8 mouse cellular contexts compared by ENCODE assay signal in the genomic region with DNA sequence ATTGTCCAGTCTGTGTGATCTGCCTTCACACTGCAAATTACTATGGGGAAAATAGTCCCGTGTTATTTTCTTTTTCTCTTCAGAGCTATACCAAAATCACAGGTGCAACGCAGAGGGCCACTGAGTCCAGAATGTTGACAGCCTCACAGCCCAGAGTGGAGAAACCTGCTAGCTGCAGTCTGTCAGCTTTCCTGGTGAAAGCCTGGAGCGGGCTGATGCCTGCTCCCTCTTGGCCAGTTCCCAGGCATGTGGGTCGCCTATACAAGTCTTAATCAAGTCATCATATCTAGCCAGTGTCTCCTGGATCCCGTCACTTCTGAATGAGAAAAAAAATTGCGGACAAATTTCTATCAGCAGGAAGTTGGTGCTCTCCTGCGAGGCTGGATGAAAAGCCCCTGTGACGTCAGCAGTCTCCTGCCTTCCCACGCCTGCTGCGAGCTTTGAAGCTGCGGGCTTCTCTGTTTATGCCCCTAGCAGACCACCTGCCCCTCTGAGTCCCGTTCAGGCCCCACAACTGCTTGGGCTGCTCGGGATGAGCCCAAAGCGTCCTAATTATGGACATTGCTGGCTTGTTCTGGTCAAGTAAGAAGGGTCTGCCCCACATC.
A peak's percentile ranks its signal among the peaks of the same experiment; 100 is the strongest.
DNase-seq lines count a peak whose midpoint lies in the region; ATAC-seq and TF ChIP-seq lines count a peak whose summit lies in the region.

No protein-coding gene starts in this region.

- 24% methylated on average over 14 of the region's 14 CpGs for WGBS in liver, embryonic 12.5 days (ENCODE audit: insufficient replicate concordance)
- 29% methylated on average over 14 of the region's 14 CpGs for WGBS in liver, postnatal 0 days (ENCODE audit: insufficient replicate concordance)
- WGBS in forebrain, embryonic 13.5 days = 1% methylated on average over 14 of the region's 14 CpGs
- 14% methylated on average over 14 of the region's 14 CpGs for WGBS in limb, embryonic 14.5 days
- WGBS in stomach, embryonic 16.5 days = 25% methylated on average over 14 of the region's 14 CpGs

- H3K27me3 ChIP-seq in liver, embryonic 12.5 days (replicated peaks) = 0 out of 2 replicates have a peak, but pooled peaks cover 3% of the 10 kb centered on the region
- no peaks in the 10 kb centered on the region for H3K27me3 ChIP-seq in liver, postnatal 0 days (ENCODE audit: insufficient read depth, low read length)
- H3K27me3 ChIP-seq in forebrain, embryonic 13.5 days = peaks cover 12% of the 10 kb centered on the region; the same call in 1 of the 2 replicates
- H3K27me3 ChIP-seq in limb, embryonic 14.5 days (ENCODE audit: control insufficient read depth, insufficient read depth, low read length) = no peaks in the 10 kb centered on the region
- H3K27me3 ChIP-seq in stomach, embryonic 16.5 days (ENCODE audit: control insufficient read depth, insufficient read depth, low read length) = no peaks in the 10 kb centered on the region

- TF ChIP-seq EP300 in liver, postnatal 0 days (IDR thresholded peaks at IDR 0.05; ENCODE audit: low read depth) = no peak

- no peaks in the 10 kb centered on the region for H3K9me3 ChIP-seq in liver, embryonic 12.5 days (replicated peaks)
- no peaks in the 10 kb centered on the region for H3K9me3 ChIP-seq in liver, postnatal 0 days (ENCODE audit: low read length)
- no peaks in the 10 kb centered on the region for H3K9me3 ChIP-seq in forebrain, embryonic 13.5 days (replicated peaks)
- no peaks in the 10 kb centered on the region for H3K9me3 ChIP-seq in limb, embryonic 14.5 days (ENCODE audit: control insufficient read depth, low read length)
- no peaks in the 10 kb centered on the region for H3K9me3 ChIP-seq in stomach, embryonic 16.5 days (replicated peaks; ENCODE audit: control insufficient read depth, low read length)

- ATAC-seq in liver, embryonic 12.5 days = no peak
- ATAC-seq in liver, postnatal 0 days = no peak
- peak; percentile 60 for ATAC-seq in forebrain, embryonic 13.5 days
- no peak for ATAC-seq in limb, embryonic 14.5 days (ENCODE audit: low FRiP score, low read depth)
- ATAC-seq in stomach, embryonic 16.5 days (ENCODE audit: insufficient read depth, low FRiP score) = no peak

- no peak for TF ChIP-seq POLR2A in limb, embryonic 14.5 days (IDR thresholded peaks at IDR 0.05; ENCODE audit: borderline replicate concordance, extremely low read depth, insufficient read depth, insufficient read length)

- 0 out of 2 replicates have a peak overlapping the region, but pooled peaks have one; percentile 18 for H3K4me2 ChIP-seq in liver, embryonic 12.5 days
- H3K4me2 ChIP-seq in liver, postnatal 0 days (ENCODE audit: low read depth, low read length) = no peak overlapping the region
- peak overlapping the region; percentile 63 for H3K4me2 ChIP-seq in forebrain, embryonic 13.5 days
- peak overlapping the region; percentile 39 for H3K4me2 ChIP-seq in limb, embryonic 14.5 days (replicated peaks; ENCODE audit: low read depth, low read length, severe bottlenecking)
- peak overlapping the region; percentile 28; the same call in 1 of the 2 replicates for H3K4me2 ChIP-seq in stomach, embryonic 16.5 days (ENCODE audit: low read depth, low read length)

- no peak overlapping the region for H3K27ac ChIP-seq in liver, embryonic 12.5 days
- H3K27ac ChIP-seq in liver, postnatal 0 days (ENCODE audit: low read depth) = no peak overlapping the region
- no peak overlapping the region for H3K27ac ChIP-seq in forebrain, embryonic 13.5 days
- no peak overlapping the region for H3K27ac ChIP-seq in limb, embryonic 14.5 days (replicated peaks; ENCODE audit: low read depth, low read length)
- no peak overlapping the region for H3K27ac ChIP-seq in stomach, embryonic 16.5 days (ENCODE audit: low read length)

- no peak overlapping the region for H3K9ac ChIP-seq in liver, embryonic 12.5 days
- H3K9ac ChIP-seq in liver, postnatal 0 days (replicated peaks) = no peak overlapping the region
- peak overlapping the region; percentile 50; the same call in 1 of the 2 replicates for H3K9ac ChIP-seq in forebrain, embryonic 13.5 days
- no peak overlapping the region for H3K9ac ChIP-seq in limb, embryonic 14.5 days (ENCODE audit: low read depth, low read length, severe bottlenecking)
- H3K9ac ChIP-seq in stomach, embryonic 16.5 days (ENCODE audit: low read length) = no peak overlapping the region

- H3K4me3 ChIP-seq in liver, embryonic 12.5 days = no peak overlapping the region
- no peak overlapping the region for H3K4me3 ChIP-seq in liver, postnatal 0 days (ENCODE audit: low read depth, low read length)
- peak overlapping the region; percentile 28 for H3K4me3 ChIP-seq in forebrain, embryonic 13.5 days
- no peak overlapping the region for H3K4me3 ChIP-seq in limb, embryonic 14.5 days (replicated peaks; ENCODE audit: low read length)
- H3K4me3 ChIP-seq in stomach, embryonic 16.5 days (replicated peaks; ENCODE audit: low read length) = no peak overlapping the region

- DNase-seq in liver, postnatal 0 days = no peak
- DNase-seq in limb, embryonic 14.5 days (ENCODE audit: low spot score) = no peak
- DNase-seq in frontal cortex, postnatal 14 days (ENCODE audit: low spot score in 2 of 2) = no peak
- DNase-seq in adrenal gland, adult 18-20 months (ENCODE audit: low spot score in 2 of 2) = no peak
- no peak for DNase-seq in layer of hippocampus, adult 9-10 months (ENCODE audit: low spot score)

- no peak for TF ChIP-seq CTCF in liver, postnatal 0 days (IDR thresholded peaks at IDR 0.05; ENCODE audit: low read depth)

- H3K36me3 ChIP-seq in liver, embryonic 12.5 days = no peaks in the 10 kb centered on the region
- H3K36me3 ChIP-seq in liver, postnatal 0 days (replicated peaks; ENCODE audit: insufficient read depth, low read length) = no peaks in the 10 kb centered on the region
- no peaks in the 10 kb centered on the region for H3K36me3 ChIP-seq in forebrain, embryonic 13.5 days (ENCODE audit: poor library complexity, severe bottlenecking)
- H3K36me3 ChIP-seq in limb, embryonic 14.5 days (ENCODE audit: control insufficient read depth, insufficient read depth, low read length) = no peaks in the 10 kb centered on the region
- no peaks in the 10 kb centered on the region for H3K36me3 ChIP-seq in stomach, embryonic 16.5 days (ENCODE audit: control insufficient read depth, insufficient read depth, low read length)

- peaks cover 57% of the 10 kb centered on the region for H3K4me1 ChIP-seq in liver, embryonic 12.5 days
- H3K4me1 ChIP-seq in liver, postnatal 0 days (ENCODE audit: insufficient read depth) = peaks cover 11% of the 10 kb centered on the region; the same call in 1 of the 2 replicates
- peaks cover 56% of the 10 kb centered on the region for H3K4me1 ChIP-seq in forebrain, embryonic 13.5 days
- peaks cover 32% of the 10 kb centered on the region for H3K4me1 ChIP-seq in limb, embryonic 14.5 days (ENCODE audit: control insufficient read depth, insufficient read depth, low read length)
- H3K4me1 ChIP-seq in stomach, embryonic 16.5 days (ENCODE audit: control insufficient read depth, insufficient read depth, low read length) = peaks cover 16% of the 10 kb centered on the region
